21 mouse cellular contexts compared by ENCODE assay signal in genomic region chr8:104367398-104367797, GRCm38 (mm10). TPM values are rescaled to one million over a fixed set of nuclear protein-coding genes. Genes with fewer than 3 reads are reported as not detected.
DNase-seq lines count a peak whose midpoint lies in the region; ATAC-seq and TF ChIP-seq lines count a peak whose summit lies in the region.
"Had no signal": no experiment of that assay in that cellular context is flagged by ENCODE, and none has a peak within 500 bp of the region (broad histone marks: within the 10 kb centered on the region; RNA-seq: fewer than 3 reads in every experiment).

No protein-coding gene starts in this region.

- no peaks in the 10 kb centered on the region for H3K36me3 ChIP-seq in midbrain, embryonic 13.5 days
- H3K36me3 ChIP-seq in midbrain, embryonic 10.5 days: no peaks in the 10 kb centered on the region
- H3K36me3 ChIP-seq in forebrain, embryonic 15.5 days: no peaks in the 10 kb centered on the region
- no peaks in the 10 kb centered on the region for H3K36me3 ChIP-seq in hindbrain, postnatal 0 days (ENCODE audit: insufficient read depth, low read length)
- H3K36me3 ChIP-seq: liver, embryonic 12.5 days; lung, embryonic 15.5 days had no signal

- no peak overlapping the region for H3K4me3 ChIP-seq in midbrain, embryonic 13.5 days (replicated peaks)
- H3K4me3 ChIP-seq in midbrain, embryonic 10.5 days: no peak overlapping the region
- H3K4me3 ChIP-seq in forebrain, embryonic 15.5 days: no peak overlapping the region
- H3K4me3 ChIP-seq in hindbrain, postnatal 0 days (ENCODE audit: low read length): no peak overlapping the region
- H3K4me3 ChIP-seq: liver, embryonic 12.5 days; lung, embryonic 15.5 days had no signal

- WGBS in midbrain, embryonic 13.5 days: 49% methylated on average over 5 of the region's 5 CpGs
- WGBS in midbrain, embryonic 10.5 days: 73% methylated on average over 5 of the region's 5 CpGs
- 8% methylated on average over 5 of the region's 5 CpGs for WGBS in forebrain, embryonic 15.5 days
- 31% methylated on average over 5 of the region's 5 CpGs for WGBS in hindbrain, postnatal 0 days

- TF ChIP-seq CTCF in hindbrain, postnatal 0 days (IDR thresholded peaks at IDR 0.05; ENCODE audit: low read depth): no peak

- 0 out of 2 replicates have a peak, but pooled peaks have one; percentile 24 for ATAC-seq in midbrain, embryonic 13.5 days
- peak; percentile 56; the same call in 1 of the 2 replicates for ATAC-seq in forebrain, embryonic 15.5 days (replicated peaks)
- ATAC-seq in hindbrain, postnatal 0 days: peak; percentile 43
- ATAC-seq: liver, embryonic 12.5 days had no signal

- DNase-seq in midbrain, embryonic 10.5 days (ENCODE audit: low spot score): no peak
- peak; percentile 56 for DNase-seq in hindbrain, postnatal 0 days (ENCODE audit: low spot score)
- no peak for DNase-seq in T-cell, adult 2 months (ENCODE audit: low spot score)
- no peak for DNase-seq in frontal cortex, postnatal 25 days (ENCODE audit: low spot score in 2 of 2)
- no peak for DNase-seq in yolk sac, embryonic 10.5 days (ENCODE audit: low spot score)
- DNase-seq: cerebellum, postnatal 10 days; gastrocnemius, postnatal 10 days; kidney, adult 2 months; kidney, postnatal 14 days; right cerebral cortex, postnatal 25 days; thymus, postnatal 36 days had no signal

- no peaks in the 10 kb centered on the region for H3K27me3 ChIP-seq in midbrain, embryonic 13.5 days
- no peaks in the 10 kb centered on the region for H3K27me3 ChIP-seq in midbrain, embryonic 10.5 days (ENCODE audit: low read depth, poor library complexity, severe bottlenecking)
- H3K27me3 ChIP-seq in forebrain, embryonic 15.5 days: no peaks in the 10 kb centered on the region
- no peaks in the 10 kb centered on the region for H3K27me3 ChIP-seq in hindbrain, postnatal 0 days (ENCODE audit: insufficient read depth, low read length)
- H3K27me3 ChIP-seq: liver, embryonic 12.5 days; lung, embryonic 15.5 days had no signal

- H3K27ac ChIP-seq in midbrain, embryonic 13.5 days: no peak overlapping the region
- H3K27ac ChIP-seq in midbrain, embryonic 10.5 days (replicated peaks): no peak overlapping the region
- peak overlapping the region; percentile 3; the same call in 1 of the 2 replicates for H3K27ac ChIP-seq in forebrain, embryonic 15.5 days (replicated peaks)
- H3K27ac ChIP-seq in hindbrain, postnatal 0 days: no peak overlapping the region
- H3K27ac ChIP-seq: liver, embryonic 12.5 days; lung, embryonic 15.5 days had no signal

- peaks cover 19% of the 10 kb centered on the region for H3K4me1 ChIP-seq in midbrain, embryonic 13.5 days (replicated peaks)
- peaks cover 19% of the 10 kb centered on the region for H3K4me1 ChIP-seq in midbrain, embryonic 10.5 days
- H3K4me1 ChIP-seq in forebrain, embryonic 15.5 days: peaks cover 21% of the 10 kb centered on the region
- H3K4me1 ChIP-seq in hindbrain, postnatal 0 days (ENCODE audit: insufficient read depth, low read length): peaks cover 14% of the 10 kb centered on the region

- no peak overlapping the region for H3K9ac ChIP-seq in midbrain, embryonic 13.5 days (replicated peaks)
- no peak overlapping the region for H3K9ac ChIP-seq in forebrain, embryonic 15.5 days (replicated peaks)
- no peak overlapping the region for H3K9ac ChIP-seq in hindbrain, postnatal 0 days (replicated peaks; ENCODE audit: low read length)
- H3K9ac ChIP-seq: liver, embryonic 12.5 days; lung, embryonic 15.5 days had no signal

- no peak overlapping the region for H3K4me2 ChIP-seq in midbrain, embryonic 13.5 days (replicated peaks)
- no peak overlapping the region for H3K4me2 ChIP-seq in forebrain, embryonic 15.5 days (replicated peaks)
- H3K4me2 ChIP-seq in hindbrain, postnatal 0 days (ENCODE audit: low read depth, low read length): no peak overlapping the region
- H3K4me2 ChIP-seq: liver, embryonic 12.5 days; lung, embryonic 15.5 days had no signal

- no peaks in the 10 kb centered on the region for H3K9me3 ChIP-seq in midbrain, embryonic 13.5 days
- H3K9me3 ChIP-seq in midbrain, embryonic 10.5 days (replicated peaks): no peaks in the 10 kb centered on the region
- H3K9me3 ChIP-seq in forebrain, embryonic 15.5 days: no peaks in the 10 kb centered on the region
- no peaks in the 10 kb centered on the region for H3K9me3 ChIP-seq in hindbrain, postnatal 0 days (ENCODE audit: low read length)
- H3K9me3 ChIP-seq: liver, embryonic 12.5 days; lung, embryonic 15.5 days had no signal

RNA-seq across cellular contexts. Expression of gene Cmtm3, which starts 28.2 kb away (rescaled TPM):
- 31.4 and 34.9 TPM in 2 replicates for polyA plus RNA-seq in midbrain, embryonic 13.5 days (2015; fragmentation: Nextera tagmentation; extraction: Ambion mirVana)
- 72.8 and 79.1 TPM in 2 replicates for polyA plus RNA-seq in midbrain, embryonic 10.5 days (2016; fragmentation: Nextera tagmentation; extraction: Ambion mirVana)
- 32.7 and 34.3 TPM in 2 replicates for polyA plus RNA-seq in forebrain, embryonic 15.5 days (2015; fragmentation: Nextera tagmentation; extraction: Ambion mirVana)
- total RNA-seq in hindbrain, postnatal 0 days (2014; rRNA removed): 23.1 and 27.2 TPM in 2 replicates
- 41.9 and 42.6 TPM in 2 replicates for polyA plus RNA-seq in hindbrain, postnatal 0 days (2015; fragmentation: Nextera tagmentation; extraction: Ambion mirVana)

RNA-seq across cellular contexts. Expression of gene Cmtm4, which starts 28.2 kb away (rescaled TPM):
- polyA plus RNA-seq in midbrain, embryonic 13.5 days (2015; fragmentation: Nextera tagmentation; extraction: Ambion mirVana): 1.8 TPM in 2 replicates
- 1.7 and 1.8 TPM in 2 replicates for polyA plus RNA-seq in midbrain, embryonic 10.5 days (2016; fragmentation: Nextera tagmentation; extraction: Ambion mirVana)
- polyA plus RNA-seq in forebrain, embryonic 15.5 days (2015; fragmentation: Nextera tagmentation; extraction: Ambion mirVana): 2.6 and 2.9 TPM in 2 replicates
- total RNA-seq in hindbrain, postnatal 0 days (2014; rRNA removed): 38.4 and 40.5 TPM in 2 replicates
- 2.7 and 2.9 TPM in 2 replicates for polyA plus RNA-seq in hindbrain, postnatal 0 days (2015; fragmentation: Nextera tagmentation; extraction: Ambion mirVana)

RNA-seq across cellular contexts. Expression of gene Cmtm2b, which starts 45.4 kb away (rescaled TPM):
- polyA plus RNA-seq in midbrain, embryonic 13.5 days (2015; fragmentation: Nextera tagmentation; extraction: Ambion mirVana): not detected in 2 replicates
- polyA plus RNA-seq in midbrain, embryonic 10.5 days (2016; fragmentation: Nextera tagmentation; extraction: Ambion mirVana): not detected in 2 replicates
- not detected in 2 replicates for polyA plus RNA-seq in forebrain, embryonic 15.5 days (2015; fragmentation: Nextera tagmentation; extraction: Ambion mirVana)
- total RNA-seq in hindbrain, postnatal 0 days (2014; rRNA removed): not detected in 2 replicates
- not detected in 2 replicates for polyA plus RNA-seq in hindbrain, postnatal 0 days (2015; fragmentation: Nextera tagmentation; extraction: Ambion mirVana)
- total RNA-seq: adrenal gland, postnatal 4 days; gastrocnemius, postnatal 10 days; heart, adult 8-10 months; left cerebral cortex, adult 8-10 months; megakaryocyte progenitor cell, adult 5-6 weeks had no signal
- polyA plus RNA-seq: heart, embryonic 16.5 days; kidney, adult 2 months; limb, embryonic 11.5 days; liver, embryonic 12.5 days; lung, embryonic 15.5 days had no signal

RNA-seq across cellular contexts. Expression of gene Gm11020, which starts 46.0 kb away (rescaled TPM):
- not detected in 2 replicates for polyA plus RNA-seq in midbrain, embryonic 13.5 days (2015; fragmentation: Nextera tagmentation; extraction: Ambion mirVana)
- not detected in 2 replicates for polyA plus RNA-seq in midbrain, embryonic 10.5 days (2016; fragmentation: Nextera tagmentation; extraction: Ambion mirVana)
- polyA plus RNA-seq in forebrain, embryonic 15.5 days (2015; fragmentation: Nextera tagmentation; extraction: Ambion mirVana): not detected in 2 replicates
- not detected in 2 replicates for total RNA-seq in hindbrain, postnatal 0 days (2014; rRNA removed)
- not detected in 2 replicates for polyA plus RNA-seq in hindbrain, postnatal 0 days (2015; fragmentation: Nextera tagmentation; extraction: Ambion mirVana)
- total RNA-seq: adrenal gland, postnatal 4 days; gastrocnemius, postnatal 10 days; heart, adult 8-10 months; left cerebral cortex, adult 8-10 months; megakaryocyte progenitor cell, adult 5-6 weeks had no signal
- polyA plus RNA-seq: heart, embryonic 16.5 days; kidney, adult 2 months; limb, embryonic 11.5 days; liver, embryonic 12.5 days; lung, embryonic 15.5 days had no signal

RNA-seq across cellular contexts. Expression of gene Cmtm1, which starts 57.5 kb away (rescaled TPM):
- not detected in 2 replicates for polyA plus RNA-seq in midbrain, embryonic 13.5 days (2015; fragmentation: Nextera tagmentation; extraction: Ambion mirVana)
- polyA plus RNA-seq in midbrain, embryonic 10.5 days (2016; fragmentation: Nextera tagmentation; extraction: Ambion mirVana): not detected in 2 replicates
- polyA plus RNA-seq in forebrain, embryonic 15.5 days (2015; fragmentation: Nextera tagmentation; extraction: Ambion mirVana): not detected in 2 replicates
- not detected in 2 replicates for total RNA-seq in hindbrain, postnatal 0 days (2014; rRNA removed)
- polyA plus RNA-seq in hindbrain, postnatal 0 days (2015; fragmentation: Nextera tagmentation; extraction: Ambion mirVana): not detected in 2 replicates
- total RNA-seq: adrenal gland, postnatal 4 days; gastrocnemius, postnatal 10 days; left cerebral cortex, adult 8-10 months; megakaryocyte progenitor cell, adult 5-6 weeks had no signal
- polyA plus RNA-seq: heart, embryonic 16.5 days; kidney, adult 2 months; limb, embryonic 11.5 days; liver, embryonic 12.5 days; lung, embryonic 15.5 days had no signal
